Mouse (Mus musculus): ENCODE measurements around the gene Ptpn6. TPM values are rescaled to one million over a fixed set of nuclear protein-coding genes. Genes with fewer than 3 reads are reported as not detected.

The Ptpn6 gene
- polyA plus RNA-seq, 1 experiment from 2014 or later = 5.6 TPM

DNA sequence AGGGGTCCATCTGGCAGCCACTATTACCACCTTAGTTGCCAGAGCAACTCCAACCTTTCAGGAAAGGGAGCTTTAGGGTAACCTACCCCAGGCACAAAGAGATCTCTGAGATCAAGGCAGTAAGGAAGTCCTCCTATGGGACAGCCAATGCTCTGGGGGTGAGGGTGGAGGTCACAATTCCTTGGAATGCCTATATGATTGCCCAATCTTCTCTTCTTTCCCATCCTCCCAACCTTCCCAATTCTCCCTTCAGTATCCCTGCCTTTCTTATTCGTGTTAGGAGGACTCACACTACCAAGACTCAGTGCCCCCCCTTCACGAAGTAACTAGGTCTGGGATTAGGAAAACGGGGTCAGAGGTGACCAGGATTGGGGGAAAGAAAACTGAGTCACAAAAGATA, 16.8 kb upstream of the Ptpn6 start:
- no peaks in the 10 kb centered on the region for H3K9me3 ChIP-seq (replicated peaks)
- H3K4me2 ChIP-seq = peak overlapping the region; percentile 87
- peak overlapping the region; percentile 96 for H3K27ac ChIP-seq
- H3K4me1 ChIP-seq (replicated peaks) = peaks cover 48% of the 10 kb centered on the region
- no peaks in the 10 kb centered on the region for H3K27me3 ChIP-seq
- peak overlapping the region; percentile 84 for H3K4me3 ChIP-seq
- H3K9ac ChIP-seq = peak overlapping the region; percentile 89
- WGBS = 8% methylated on average over 3 of the region's 3 CpGs
- no peak for ATAC-seq (replicated peaks; ENCODE audit: insufficient number of reproducible peaks, insufficient read depth, low FRiP score, low read depth)
- H3K36me3 ChIP-seq = no peaks in the 10 kb centered on the region

DNA sequence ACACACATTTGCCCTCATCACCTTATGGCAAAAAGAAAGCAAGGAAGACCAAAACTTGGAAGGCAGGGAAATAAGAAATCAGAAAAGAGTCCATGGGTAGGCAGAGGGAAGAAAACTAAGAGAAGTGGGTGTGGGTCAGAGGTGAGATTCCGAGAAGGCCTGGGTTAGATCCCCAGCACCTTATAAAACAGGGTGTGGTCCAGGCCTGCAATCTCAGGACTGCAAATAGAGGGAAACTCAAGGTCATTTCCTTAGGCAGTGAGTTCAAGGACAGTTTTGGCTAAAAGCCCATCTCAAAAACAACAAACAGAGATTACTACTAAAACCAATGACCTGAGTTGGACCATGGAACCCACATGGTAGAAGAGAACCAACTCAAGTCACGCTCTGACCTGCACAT, 15.3 kb upstream of the Ptpn6 start:
- H3K27ac ChIP-seq = no peak overlapping the region
- H3K9me3 ChIP-seq (replicated peaks) = no peaks in the 10 kb centered on the region
- H3K4me2 ChIP-seq = no peak overlapping the region
- H3K4me3 ChIP-seq = no peak overlapping the region
- ATAC-seq (replicated peaks; ENCODE audit: insufficient number of reproducible peaks, insufficient read depth, low FRiP score, low read depth) = no peak
- peaks cover 9% of the 10 kb centered on the region for H3K36me3 ChIP-seq
- H3K27me3 ChIP-seq = no peaks in the 10 kb centered on the region
- H3K4me1 ChIP-seq (replicated peaks) = peaks cover 48% of the 10 kb centered on the region
- H3K9ac ChIP-seq = no peak overlapping the region
- WGBS = 84% methylated on average over 2 of the region's 2 CpGs

DNA sequence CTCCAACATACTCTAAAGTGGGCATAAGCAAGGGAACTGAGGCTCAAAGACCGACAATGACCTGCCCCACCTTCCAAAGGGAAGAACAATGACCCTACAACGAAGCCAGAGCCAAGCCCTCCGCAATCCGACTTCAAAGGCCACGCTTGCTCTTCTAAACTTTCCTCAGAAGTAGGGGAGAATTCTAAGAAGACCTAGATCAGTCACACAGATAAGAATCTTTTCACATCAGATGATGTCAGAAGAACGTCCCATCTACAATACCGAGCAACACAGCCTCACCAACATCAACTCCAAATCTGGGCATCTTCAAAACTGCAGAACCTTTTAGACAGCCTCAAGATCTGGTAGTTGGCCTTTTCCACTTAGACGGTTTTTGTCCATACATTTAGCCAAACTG, 11.9 kb upstream of the Ptpn6 start:
- 84% methylated on average over 8 of the region's 8 CpGs for WGBS
- ATAC-seq (replicated peaks; ENCODE audit: insufficient number of reproducible peaks, insufficient read depth, low FRiP score, low read depth) = no peak
- Histone ChIP-seq H3K4me1 (replicated peaks) (peaks cover 42% of the 10 kb centered on the region), H3K27ac (no peak overlapping the region), H3K9me3 (replicated peaks) (no peaks in the 10 kb centered on the region), H3K27me3 (no peaks in the 10 kb centered on the region), H3K36me3 (peaks cover 28% of the 10 kb centered on the region), H3K4me3 (no peak overlapping the region), H3K4me2 (no peak overlapping the region), H3K9ac (no peak overlapping the region)

DNA sequence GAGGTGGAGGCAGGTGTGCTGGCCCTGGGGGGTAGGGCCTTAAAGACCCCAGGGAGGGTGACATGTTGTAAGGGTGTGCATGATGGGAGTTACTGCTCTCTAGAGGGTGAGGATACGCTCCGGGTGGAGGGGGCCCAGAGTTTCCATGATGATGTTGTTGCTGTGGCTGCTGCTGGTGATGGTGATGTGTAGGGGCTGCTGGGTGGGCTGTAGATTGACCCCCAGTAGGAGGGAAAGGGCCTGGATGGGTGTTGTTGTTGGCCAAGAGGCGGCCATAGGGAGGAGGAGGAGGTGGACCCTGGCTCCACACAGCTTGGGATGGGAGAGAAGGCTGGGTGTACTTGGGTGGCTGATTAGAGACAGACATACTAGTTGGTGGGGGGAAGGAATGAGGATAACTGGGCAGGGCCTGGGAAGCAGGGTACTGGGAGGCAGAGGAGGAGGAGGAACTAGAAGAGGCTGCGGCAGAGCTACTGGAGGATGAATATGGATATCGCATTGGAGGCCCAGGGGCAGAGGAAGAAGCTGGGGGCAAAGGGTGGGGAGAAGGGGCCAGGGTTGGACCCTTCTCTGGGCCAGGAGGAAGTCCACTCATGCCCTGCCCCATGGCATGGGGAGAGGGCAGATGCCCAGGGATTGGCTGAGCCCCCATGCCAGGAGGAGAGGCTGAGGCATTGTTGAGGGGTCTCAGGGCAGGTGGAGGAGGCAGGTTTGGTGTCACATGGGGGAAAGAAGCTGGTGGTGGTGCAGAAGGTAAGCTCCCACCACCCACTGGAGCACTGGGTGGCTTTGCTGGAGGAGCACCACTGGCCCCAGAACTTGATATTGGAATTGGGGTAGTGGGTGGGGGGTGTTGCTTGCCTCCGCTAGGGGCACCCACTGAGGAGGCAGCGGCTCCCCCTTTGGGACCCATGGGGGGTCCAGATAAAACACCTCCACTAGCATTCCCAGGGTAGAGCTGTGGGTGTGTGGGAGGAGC, 8.4 kb upstream of the Ptpn6 start:
- 0 out of 2 replicates have a peak overlapping the region, but pooled peaks have one; percentile 82 for H3K9ac ChIP-seq
- H3K27ac ChIP-seq = no peak overlapping the region
- H3K27me3 ChIP-seq = no peaks in the 10 kb centered on the region
- 86% methylated on average over 7 of the region's 7 CpGs for WGBS
- peaks cover 32% of the 10 kb centered on the region for H3K4me1 ChIP-seq (replicated peaks)
- peak overlapping the region; percentile 59 for H3K4me3 ChIP-seq
- H3K4me2 ChIP-seq = peak overlapping the region; percentile 96
- peaks cover 48% of the 10 kb centered on the region for H3K36me3 ChIP-seq
- no peaks in the 10 kb centered on the region for H3K9me3 ChIP-seq (replicated peaks)
- ATAC-seq (replicated peaks; ENCODE audit: insufficient number of reproducible peaks, insufficient read depth, low FRiP score, low read depth) = no peak

DNA sequence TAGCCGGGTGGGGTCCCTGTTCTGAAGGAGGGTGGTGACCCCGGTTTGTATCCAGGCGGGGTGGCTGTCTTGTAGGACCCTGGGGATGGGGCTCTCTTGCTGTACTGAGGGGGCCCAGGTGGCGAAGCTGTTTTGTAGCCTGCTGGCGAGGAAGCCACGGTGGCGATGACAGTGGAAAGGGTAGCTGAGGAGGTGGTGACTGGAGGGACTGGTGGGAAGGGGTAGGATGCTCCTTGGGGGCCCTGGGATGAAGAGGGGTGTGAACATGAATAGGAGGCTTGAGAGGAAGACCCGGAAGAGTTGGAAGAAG, 7.7 kb upstream of the Ptpn6 start:
- no peaks in the 10 kb centered on the region for H3K9me3 ChIP-seq (replicated peaks)
- peak overlapping the region; percentile 79; the same call in 1 of the 2 replicates for H3K27ac ChIP-seq
- peak overlapping the region; percentile 96 for H3K4me2 ChIP-seq
- no peaks in the 10 kb centered on the region for H3K27me3 ChIP-seq
- ATAC-seq (replicated peaks; ENCODE audit: insufficient number of reproducible peaks, insufficient read depth, low FRiP score, low read depth) = peak; percentile 0; the same call in 1 of the 2 replicates
- peaks cover 48% of the 10 kb centered on the region for H3K36me3 ChIP-seq
- peaks cover 37% of the 10 kb centered on the region for H3K4me1 ChIP-seq (replicated peaks)
- peak overlapping the region; percentile 82 for H3K9ac ChIP-seq
- 20% methylated on average over 8 of the region's 8 CpGs for WGBS
- H3K4me3 ChIP-seq = peak overlapping the region; percentile 59

DNA sequence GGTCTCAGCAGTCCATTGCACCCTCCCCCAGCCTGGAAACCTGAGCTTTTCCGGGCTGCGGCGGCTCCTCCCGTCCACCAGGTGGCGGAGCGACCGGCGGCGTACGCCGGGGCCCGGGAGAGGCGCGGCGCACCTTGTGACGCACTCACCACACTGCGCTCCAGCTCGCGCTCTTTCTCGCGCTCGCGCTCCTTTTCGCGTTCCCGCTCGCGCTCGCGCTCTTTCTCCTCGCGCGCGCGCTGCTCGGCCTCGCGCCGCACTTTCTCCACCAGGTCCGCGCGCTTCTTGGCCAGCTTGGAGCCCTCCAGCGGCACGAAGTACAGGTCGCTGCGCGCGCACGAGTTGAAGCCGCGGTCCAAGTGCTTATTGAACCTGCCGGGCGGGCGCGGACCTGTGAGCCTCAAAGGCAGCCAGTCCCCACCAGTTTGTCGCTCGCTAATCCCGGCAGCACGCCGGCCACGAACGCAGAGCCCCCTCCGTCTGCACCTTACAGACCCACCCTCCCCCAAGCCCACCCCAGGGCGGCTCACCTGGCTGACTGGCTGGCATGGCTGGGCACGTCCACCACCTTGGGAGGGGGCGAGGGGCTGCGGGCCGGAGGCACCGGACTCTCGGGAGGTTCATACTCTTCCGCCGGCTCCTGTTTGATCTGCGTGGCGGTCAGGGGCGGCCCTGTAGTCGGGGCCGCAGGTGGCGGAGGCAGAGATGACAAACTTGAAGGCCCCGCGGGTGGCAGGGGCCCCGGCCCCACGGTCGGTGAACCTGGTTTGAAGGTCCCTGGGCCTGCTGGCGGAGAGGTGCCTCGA, 7.2 kb upstream of the Ptpn6 start:
- peak overlapping the region; percentile 59 for H3K4me3 ChIP-seq
- WGBS = under 1% methylated on average over 85 of the region's 85 CpGs
- H3K36me3 ChIP-seq = peaks cover 48% of the 10 kb centered on the region
- peak overlapping the region; percentile 79 for H3K27ac ChIP-seq
- ATAC-seq (replicated peaks; ENCODE audit: insufficient number of reproducible peaks, insufficient read depth, low FRiP score, low read depth) = peak; percentile 80
- no peaks in the 10 kb centered on the region for H3K9me3 ChIP-seq (replicated peaks)
- peak overlapping the region; percentile 96 for H3K4me2 ChIP-seq
- peaks cover 37% of the 10 kb centered on the region for H3K4me1 ChIP-seq (replicated peaks)
- H3K27me3 ChIP-seq = no peaks in the 10 kb centered on the region
- peak overlapping the region; percentile 82 for H3K9ac ChIP-seq

DNA sequence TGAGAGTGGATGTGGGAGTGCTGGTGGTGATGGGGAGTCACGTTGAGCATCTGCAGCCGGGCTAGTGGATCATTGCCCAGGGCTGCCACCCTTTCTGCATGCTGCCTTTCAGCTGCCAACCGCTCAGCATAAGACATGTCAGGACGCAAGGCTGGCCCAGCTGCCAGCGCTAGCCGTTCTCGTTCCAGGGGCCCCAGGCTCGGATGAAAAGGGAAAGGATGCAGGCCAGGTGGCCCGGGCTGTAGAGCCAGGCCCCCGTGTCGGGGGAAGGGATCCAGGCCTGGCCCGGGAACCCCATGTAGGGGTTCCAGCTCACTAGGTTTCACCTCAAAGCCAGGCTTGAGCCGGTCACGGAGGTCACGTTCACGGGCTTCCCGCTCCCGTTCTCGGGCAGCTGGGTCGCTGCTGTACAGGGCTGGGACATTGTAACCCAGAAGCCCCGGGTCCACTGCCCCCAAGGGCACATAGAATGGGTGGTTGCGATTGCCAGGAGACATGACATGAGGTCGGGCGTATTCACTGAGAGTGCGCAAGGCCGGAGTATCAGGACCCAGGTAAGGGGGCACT, 6.3 kb upstream of the Ptpn6 start:
- WGBS = 69% methylated on average over 26 of the region's 26 CpGs
- peak overlapping the region; percentile 59 for H3K4me3 ChIP-seq
- peaks cover 38% of the 10 kb centered on the region for H3K4me1 ChIP-seq (replicated peaks)
- H3K27ac ChIP-seq = peak overlapping the region; percentile 69
- H3K9me3 ChIP-seq (replicated peaks) = no peaks in the 10 kb centered on the region
- peaks cover 48% of the 10 kb centered on the region for H3K36me3 ChIP-seq
- no peak; the same call in 1 of the 2 replicates for ATAC-seq (replicated peaks; ENCODE audit: insufficient number of reproducible peaks, insufficient read depth, low FRiP score, low read depth)
- peak overlapping the region; percentile 82 for H3K9ac ChIP-seq
- H3K27me3 ChIP-seq = no peaks in the 10 kb centered on the region
- peak overlapping the region; percentile 96 for H3K4me2 ChIP-seq

DNA sequence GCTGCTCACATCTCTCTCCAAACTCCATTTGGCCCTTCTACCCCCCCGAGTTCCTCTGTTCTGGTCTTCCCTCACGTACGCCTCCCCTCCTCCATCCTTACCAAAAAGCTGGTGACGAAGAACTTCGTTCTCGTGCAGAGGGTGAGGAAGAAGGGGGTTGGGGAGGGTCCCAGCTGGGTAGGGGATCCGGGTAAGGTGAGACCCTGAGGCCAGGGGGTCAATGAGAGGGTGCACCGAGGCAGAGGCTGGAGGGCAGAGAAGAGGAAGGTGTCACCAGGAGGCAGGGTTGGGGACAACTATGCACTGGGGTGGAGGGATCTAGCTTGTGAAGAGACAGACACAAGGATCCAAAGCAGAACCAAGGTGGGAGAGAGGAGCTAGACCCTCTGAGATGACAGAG, 5.1 kb upstream of the Ptpn6 start:
- 87% methylated on average over 8 of the region's 8 CpGs for WGBS
- peaks cover 45% of the 10 kb centered on the region for H3K4me1 ChIP-seq (replicated peaks)
- H3K36me3 ChIP-seq = peaks cover 37% of the 10 kb centered on the region
- no peak overlapping the region for H3K27ac ChIP-seq
- no peaks in the 10 kb centered on the region for H3K9me3 ChIP-seq (replicated peaks)
- no peak overlapping the region for H3K4me2 ChIP-seq
- ATAC-seq (replicated peaks; ENCODE audit: insufficient number of reproducible peaks, insufficient read depth, low FRiP score, low read depth) = no peak
- H3K27me3 ChIP-seq = no peaks in the 10 kb centered on the region
- no peak overlapping the region for H3K9ac ChIP-seq
- H3K4me3 ChIP-seq = no peak overlapping the region

DNA sequence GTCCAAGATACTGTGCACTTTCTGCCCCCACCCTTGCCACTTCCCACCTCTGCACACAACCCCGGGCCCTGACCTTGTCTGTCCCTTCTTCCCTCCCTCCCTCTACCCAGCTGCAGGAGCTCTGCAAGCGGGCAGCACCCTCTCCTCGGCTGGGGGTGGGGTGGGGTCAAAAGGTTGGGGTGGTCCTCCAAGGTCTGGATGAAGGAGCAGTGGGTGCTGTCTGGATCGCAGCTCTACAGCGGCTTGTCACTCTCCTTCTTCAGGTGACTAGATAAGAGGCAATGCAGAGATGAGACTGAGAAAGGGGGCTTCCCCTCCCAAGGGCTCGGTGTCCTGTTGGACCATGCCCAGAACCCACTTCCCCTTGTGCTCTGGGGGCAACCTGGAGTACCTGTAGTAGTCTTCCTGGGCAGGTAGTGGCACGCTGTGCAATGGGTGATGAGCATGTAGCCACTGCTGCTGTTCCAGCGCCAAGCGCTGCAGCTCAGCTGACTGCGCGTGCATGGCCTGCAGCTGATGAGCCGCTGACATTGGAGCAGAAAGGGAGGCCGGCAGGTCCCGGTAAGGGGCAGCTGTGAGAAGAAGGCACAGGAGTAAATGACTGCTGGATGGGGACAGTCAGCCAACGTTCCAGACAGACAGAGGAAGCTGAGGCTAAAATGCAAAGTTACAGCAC, 4.5 kb upstream of the Ptpn6 start:
- Histone ChIP-seq H3K9ac (no peak overlapping the region; the same call in 1 of the 2 replicates), H3K4me2 (no peak overlapping the region), H3K27ac (no peak overlapping the region), H3K4me3 (no peak overlapping the region), H3K27me3 (no peaks in the 10 kb centered on the region), H3K9me3 (replicated peaks) (no peaks in the 10 kb centered on the region), H3K4me1 (replicated peaks) (peaks cover 49% of the 10 kb centered on the region), H3K36me3 (peaks cover 31% of the 10 kb centered on the region)
- 85% methylated on average over 15 of the region's 15 CpGs for WGBS
- no peak for ATAC-seq (replicated peaks; ENCODE audit: insufficient number of reproducible peaks, insufficient read depth, low FRiP score, low read depth)

DNA sequence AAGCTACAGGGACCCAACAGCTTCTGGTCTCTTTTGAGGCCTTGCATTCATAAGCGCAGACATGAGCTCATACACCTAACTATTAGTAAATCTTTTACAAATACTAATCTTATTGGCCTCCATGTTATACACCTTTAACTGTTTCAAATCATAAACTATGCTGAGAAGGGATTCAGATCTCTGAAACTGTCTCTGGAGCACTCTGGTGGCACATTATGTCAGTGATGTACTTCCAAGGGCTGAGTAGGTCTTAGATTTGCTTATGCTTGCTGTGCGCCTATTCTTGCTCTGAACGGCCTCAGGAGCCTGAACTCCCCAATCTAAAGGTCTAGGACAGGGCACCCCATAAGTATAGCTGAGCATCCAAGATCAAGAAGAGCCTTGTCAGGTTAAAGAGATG, 3.3 kb upstream of the Ptpn6 start:
- Histone ChIP-seq H3K9ac (peak overlapping the region; percentile 54), H3K36me3 (peaks cover 20% of the 10 kb centered on the region), H3K4me2 (peak overlapping the region; percentile 82), H3K4me3 (peak overlapping the region; percentile 66), H3K4me1 (replicated peaks) (peaks cover 44% of the 10 kb centered on the region), H3K27ac (peak overlapping the region; percentile 99), H3K9me3 (replicated peaks) (no peaks in the 10 kb centered on the region), H3K27me3 (no peaks in the 10 kb centered on the region)
- WGBS = 74% methylated on average over 3 of the region's 3 CpGs
- no peak for ATAC-seq (replicated peaks; ENCODE audit: insufficient number of reproducible peaks, insufficient read depth, low FRiP score, low read depth)

Measured in heart, embryonic 15.5 days (tissue).